Mouse (Mus musculus) kidney, adult 9 months (tissue): Measurements from ENCODE around the gene Orai1.
"Not testable (repeated sequence)": the region's sequence is repeated elsewhere in the genome, so short reads cannot be mapped to it uniquely, and the experiment has no call there.

Experiments
- DNase-seq: peaks from one replicate; pipeline ENCODE4 v3.0.0; 2022

Gene Orai1

DNA sequence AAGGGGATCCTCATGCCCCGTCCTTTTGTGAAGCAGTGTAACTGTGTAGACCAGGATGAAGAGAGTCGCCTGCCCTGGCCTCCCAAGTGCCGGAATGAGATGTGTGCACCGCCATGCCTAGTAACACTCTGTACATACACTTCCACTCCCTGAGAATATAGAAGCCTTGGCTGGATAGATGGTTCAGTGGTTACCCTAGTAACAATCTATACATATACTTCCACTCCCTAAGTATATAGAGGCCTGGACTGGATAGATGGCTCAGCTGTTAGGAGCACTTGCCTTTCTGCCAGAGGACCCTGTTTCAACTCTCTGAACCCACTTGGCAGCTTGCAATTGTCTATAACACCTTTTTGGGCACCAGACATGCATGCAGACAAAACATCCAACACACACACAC, 20.2 kb downstream of the Orai1 start:
- no peak for DNase-seq

DNA sequence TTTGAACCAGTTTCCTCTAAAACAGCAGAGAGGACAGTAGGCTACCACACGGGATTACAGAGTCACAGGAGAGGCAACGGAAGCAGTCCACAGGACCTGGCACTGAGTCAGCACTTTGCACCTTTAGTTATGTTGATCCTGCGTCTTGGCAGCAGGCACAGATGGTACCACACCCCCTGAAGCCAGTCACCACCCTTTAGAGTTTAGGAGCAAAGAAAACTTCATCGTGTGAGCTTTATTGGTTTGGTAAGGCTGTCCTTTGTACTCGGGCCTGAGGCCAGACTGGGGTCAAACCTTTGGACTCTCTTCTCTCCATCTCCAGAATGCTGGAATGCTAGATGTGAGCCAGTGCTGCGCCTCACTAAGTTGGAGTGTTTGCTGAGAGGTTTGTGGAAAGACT, 20.7 kb downstream of the Orai1 start:
- peak; percentile 97 for DNase-seq

DNA sequence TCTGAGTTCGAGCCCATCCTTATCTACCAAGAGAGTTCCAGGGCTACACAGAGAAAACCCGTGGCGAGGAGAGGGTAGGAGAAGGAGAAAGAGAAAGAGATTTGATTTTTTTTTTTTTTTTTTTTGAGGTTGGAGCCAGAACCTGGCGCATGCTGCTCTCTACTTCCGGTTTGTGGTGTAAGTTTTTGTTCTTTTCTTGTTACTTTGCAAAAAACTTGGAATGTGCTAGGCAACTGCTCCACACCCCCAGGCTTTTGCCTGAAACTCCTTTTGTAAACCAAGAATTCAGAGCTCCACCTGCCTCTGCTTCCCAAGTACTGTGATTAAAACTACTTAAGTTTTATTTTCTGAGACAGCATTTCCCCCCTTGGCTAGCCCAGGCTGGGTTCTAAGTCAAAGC, 23.2 kb downstream of the Orai1 start:
- no peak for DNase-seq

DNA sequence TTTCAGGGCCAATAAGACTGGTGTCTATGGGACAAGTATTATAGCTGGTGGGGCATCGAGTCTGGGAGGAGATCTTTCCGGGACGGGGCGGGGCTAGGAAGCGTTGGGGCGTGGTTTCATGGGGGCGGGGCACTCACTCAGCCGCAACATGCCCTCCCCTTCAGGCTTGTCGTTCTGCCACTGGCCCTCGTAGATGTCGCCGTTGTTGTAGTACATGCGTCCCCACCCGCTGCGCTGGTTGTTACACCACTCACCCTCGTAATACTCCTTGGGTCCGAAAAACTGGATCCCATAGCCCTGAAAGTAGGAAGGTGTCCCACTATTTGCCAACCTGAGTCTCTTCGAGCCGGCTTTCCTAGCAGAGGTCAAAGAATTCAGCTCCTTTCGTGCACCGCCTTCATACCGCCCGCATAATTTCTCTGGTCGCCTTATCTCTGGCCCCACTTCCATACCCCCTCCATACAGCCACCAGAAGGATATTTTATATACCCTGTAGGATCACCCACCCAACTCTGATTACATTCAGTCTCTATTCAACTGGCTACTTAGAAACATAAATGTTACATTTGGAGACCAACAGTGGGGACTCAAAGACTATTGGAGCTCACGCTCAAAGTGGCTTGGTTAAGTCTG, 24.4 kb downstream of the Orai1 start:
- peak; percentile 88 for DNase-seq

DNA sequence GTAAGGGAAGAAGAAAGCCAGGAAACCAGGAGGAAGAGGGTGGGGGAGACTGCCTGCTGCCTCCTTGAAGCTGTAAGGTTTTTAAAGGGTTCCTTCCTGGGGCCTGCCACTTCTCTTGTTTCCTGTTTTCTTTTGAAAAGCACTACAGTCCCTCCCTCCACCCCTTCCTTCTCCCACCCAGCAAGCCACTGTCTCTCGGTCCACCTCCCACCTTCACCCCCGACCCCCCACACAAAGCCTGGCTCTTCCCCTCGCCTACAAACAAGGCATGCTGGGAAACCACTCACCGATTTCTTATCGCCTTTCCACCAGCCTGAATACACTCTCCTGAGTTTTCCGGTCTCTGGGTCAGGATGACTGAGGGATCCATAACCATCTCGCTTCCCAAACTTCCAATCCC, 25.9 kb downstream of the Orai1 start:
- no peak for DNase-seq

DNA sequence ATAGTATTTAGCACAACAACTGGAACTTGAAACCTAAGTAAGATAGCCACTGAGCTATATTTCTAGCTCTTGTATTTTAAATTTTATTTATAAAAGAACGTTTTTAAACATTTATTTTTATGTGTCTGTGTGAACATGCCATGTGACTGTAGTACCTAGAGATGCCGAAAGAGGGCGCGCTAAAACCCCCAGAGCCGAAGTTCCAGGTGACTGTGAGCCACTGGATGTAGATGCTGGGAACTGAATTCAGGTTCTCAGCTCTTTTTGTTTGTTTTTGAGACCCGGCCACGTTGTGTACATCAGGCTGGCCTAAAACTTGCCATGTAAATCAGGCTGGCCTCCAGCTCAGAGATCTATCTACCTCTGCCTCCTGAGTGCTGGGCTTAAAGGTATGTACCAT, 29.0 kb downstream of the Orai1 start:
- DNase-seq, result no peak

DNA sequence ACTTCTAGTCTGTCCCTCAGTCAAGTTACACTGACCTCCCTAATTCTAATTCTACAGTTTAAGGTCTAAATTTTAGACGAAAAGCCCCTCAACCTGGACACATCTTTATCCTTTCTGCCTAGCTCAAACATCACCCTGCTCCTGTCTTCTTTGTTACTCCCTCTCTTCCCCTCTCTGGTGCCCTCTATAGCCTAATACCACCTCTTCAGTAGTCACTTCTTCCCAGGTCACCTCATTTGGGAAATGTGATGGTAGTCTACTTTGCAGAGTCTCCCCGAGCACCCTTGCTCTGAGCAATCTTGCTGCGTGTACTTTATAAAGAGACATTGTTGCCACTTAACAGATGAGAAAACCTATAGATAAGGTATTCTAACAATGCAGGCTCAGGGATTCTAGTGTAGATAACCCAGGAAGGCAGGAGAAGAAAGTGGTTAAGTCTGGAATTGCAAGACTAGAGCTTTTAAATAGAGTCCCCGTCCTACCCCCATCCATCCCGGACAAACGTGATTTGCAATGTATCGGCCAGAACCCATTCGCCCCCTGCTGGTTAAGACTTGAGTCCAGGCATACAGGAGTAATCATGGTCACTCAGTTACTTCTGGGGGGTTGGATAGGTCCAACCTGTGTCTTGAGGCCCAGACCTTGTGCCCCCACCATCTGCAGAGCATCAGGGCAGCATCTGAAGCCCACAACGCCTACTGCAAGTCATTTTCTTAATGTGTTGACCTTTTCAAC, 30.9 kb downstream of the Orai1 start:
- peak; percentile 82 for DNase-seq

DNA sequence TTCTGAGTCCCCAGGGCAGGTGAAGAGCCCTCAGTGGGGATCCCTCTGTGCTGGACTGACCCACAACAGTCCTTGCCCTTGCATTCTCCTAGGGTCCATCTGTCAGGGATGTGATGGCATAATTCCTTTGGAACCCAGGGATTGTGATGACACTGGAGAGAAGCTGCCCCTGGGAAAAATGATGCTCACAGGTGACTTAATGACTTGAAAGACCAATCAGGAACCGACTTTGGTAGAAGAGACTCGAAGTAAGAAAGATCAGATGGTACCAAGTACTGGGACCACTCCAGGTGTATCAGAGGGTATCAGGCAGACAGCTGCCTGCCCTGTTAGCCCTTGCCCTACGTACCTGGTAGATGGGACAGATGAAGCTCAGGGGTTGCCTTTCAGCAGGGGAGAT, 32.0 kb downstream of the Orai1 start, which contains the start of gene Morn3:
Gene Morn3, minus strand, starts transcription at position 101 of the 400 bp plus-strand sequence.
- DNase-seq, result no peak

DNA sequence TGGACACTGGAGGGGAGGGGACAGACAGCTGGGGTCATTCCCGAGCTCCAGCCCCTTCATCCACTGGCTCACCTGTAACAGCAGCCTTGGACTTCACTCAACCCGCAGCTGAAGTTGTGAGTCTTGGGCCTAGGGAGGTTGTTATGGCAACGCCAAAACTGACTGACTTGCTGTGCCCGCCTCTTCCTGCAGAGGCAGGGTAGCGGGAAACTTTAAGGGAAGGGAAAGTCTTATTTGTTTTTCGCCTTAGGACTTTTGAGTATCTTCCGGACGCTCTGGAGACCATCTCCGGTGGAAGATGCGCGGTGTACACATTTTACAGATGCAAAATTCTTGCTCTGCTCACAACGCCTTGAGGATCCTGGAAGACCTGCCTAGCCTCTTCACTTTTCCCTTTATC, 34.4 kb downstream of the Orai1 start:
- no peak for DNase-seq

DNA sequence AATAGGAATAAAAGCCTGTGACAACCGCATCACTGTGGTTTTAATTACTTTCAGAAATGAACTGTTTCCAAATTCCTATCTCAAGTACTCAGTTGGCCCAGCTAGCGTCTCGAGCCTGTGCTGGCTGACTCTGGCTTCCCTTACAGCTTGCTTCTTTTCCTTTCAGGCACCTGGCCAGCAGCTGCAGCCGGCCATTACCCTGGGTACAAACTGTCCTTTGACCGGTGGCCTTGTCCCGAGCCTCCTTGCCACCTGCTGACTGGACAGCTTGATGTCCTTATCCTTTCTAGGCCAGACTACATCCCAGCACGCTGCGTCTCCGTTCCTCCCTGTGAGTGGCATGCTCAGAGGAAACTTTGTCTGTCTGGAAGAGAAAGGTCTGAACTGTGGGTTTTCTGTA, 36.0 kb downstream of the Orai1 start:
- peak; percentile 80 for DNase-seq

DNA sequence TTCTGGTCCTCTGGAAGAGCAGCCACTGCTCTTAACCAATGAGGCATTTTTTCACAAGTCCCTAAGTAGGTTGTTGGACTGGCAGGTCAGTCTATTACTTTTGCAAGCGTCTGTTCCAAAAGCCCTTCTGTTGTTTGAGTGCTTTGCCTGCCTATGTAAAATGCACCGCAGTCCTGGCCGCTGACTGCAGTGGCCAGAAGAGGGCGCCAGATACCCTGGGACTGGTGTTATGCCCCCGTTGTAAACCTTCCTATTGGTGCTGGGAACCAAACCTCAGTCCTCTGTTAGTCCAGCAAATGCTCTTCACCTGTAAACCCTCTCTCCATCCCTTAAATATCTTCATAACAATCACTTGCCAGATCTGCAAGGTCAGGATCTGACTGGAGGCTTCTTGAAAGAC, 36.9 kb downstream of the Orai1 start:
- no peak for DNase-seq

DNA sequence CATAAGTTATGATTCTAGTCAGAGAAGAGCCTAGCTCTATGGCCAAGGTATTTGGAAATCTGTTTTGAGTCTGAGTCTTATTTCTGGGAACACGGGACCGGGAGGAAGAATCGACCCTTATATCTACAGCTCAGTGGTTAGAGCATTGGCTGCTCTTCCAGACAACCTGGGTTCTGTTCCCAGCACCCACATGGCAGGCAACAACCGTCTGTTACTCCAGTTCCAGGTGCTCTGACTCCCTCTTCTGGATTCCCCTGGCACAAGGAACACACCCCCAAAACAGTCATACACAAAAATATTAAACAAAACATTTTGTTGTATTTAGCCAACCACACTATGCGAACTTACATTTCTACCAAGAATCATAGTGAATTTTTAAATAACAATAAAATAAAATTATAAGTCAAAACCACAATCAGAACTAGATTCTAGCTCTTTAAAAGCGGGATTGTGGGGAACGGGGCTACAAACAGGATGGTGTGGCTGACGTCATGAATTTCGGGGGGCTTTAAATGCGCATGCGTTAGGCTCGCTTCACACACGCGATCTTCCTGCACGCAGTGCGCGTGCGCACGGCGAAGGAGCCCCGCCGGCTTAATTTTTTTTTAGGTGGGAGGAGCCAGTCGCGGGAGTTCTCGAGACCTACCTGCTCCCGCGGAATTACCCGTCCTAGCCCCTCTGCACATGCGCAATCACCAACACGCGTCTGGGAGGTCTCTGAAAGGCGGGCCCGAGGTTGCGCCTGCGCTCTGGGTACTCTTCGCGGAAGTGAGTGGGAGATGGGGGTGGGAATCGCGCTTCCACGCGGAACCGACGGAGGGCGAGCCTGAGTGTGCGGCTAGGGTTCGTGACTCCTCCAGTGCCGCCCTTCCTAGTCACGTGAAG, 42.7 kb downstream of the Orai1 start:
- peak; percentile 100 for DNase-seq

DNA sequence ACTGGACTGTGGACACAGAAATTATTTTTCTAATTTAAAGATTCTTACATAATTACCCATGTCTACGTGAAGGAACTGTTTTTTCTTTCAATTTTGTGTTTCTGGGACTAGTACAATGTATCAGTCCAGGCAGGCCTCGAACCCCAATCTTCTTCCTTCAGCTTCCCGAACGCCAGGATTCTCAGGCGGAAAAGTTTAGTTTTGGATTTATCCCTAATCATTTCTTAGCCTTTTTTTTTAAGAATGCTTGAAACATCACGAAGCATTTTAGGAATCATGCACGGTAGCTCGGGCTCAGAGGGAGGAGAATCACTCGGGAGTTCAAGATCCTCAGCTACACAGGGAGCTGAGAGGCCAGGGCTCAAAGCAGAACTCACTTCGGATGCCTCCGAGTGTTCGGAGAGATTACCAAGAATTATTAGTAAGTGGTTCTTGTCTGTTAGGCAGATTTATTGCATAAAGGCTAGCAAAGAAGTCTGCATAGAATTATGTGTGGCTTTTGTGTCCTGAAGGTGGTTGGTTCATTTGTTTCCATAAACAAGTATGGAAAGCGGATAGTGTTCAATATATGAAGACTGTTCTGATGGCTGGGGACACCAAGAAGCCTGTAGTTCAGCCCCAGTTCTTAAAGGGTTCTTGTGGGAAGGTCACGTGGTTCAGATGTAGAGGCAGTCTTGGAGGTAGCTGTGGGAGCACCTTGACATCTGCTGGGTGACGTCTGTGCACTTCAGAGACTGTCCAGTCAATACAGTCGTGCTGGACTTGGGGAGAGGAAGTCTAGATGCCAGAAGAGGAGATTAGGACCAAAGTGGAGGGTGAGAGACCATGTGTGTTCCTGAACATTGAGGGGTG, 43.6 kb downstream of the Orai1 start:
- no peak for DNase-seq

DNA sequence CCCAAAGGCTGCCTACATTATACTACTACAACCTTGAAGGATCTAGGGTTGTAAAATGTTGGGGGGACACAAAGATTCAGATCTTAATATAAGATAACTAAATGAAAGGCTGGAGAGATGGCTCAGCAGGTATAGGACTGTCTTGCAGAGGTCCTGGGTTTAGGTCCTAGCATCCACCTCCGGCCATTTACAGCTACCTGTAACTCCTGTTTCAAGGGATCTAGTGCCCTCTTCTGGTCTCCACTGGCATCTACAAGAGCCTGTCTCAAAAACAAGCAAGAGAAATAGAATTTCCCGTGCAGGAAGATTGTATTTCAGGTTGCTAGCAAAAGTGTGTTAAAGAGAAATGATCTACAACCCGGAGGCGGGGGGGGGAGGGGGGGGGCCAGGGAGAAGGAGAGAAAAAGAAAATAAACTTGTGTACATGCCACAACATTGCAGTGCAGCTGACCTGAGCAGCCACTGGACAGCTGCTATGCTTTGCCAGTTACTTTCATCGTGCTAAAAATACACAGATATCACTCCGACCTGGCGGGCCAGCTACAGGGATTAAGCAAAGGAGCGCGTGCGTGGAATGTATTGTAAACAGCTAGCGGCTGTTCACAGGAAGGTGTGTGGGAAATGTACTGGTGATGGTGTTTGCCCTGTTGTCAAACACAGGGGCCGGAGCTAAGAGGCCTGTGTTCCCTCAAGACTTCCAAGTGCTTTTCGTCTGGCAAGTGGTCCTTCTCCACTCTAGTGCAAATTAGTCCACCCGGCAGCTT, 45.1 kb downstream of the Orai1 start:
- DNase-seq, result peak; percentile 87

DNA sequence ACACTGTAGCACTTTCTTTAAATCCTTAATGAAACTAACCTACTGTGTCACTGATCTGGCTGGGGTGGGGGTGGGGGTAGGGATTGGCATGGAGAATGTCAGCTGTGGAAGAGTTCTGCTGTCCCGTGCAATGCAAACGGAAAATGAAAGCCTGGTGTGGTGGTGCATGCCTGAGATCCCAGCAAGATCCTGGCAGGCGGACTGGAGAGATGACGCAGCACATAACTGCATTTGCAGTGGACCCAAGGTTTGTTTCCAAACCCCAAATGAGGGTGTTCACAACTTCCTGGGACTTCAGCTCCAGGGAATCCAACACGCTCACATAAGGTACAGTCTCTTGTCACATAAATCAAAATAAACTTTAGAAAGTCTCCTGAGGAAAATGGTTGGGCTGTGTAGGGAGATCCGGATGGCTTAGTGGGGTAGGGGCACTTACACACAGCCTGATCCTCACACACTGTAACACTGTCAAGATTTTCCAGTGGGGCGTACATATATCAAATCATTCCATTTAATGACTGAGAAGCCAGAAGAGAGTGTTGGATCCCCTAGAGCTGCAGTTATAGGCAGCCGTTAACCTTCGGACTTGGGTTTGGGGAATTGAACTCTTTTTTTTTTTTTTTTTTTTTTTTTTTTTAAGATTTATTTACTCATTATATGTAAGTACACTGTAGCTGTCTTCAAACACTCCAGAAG, 46.0 kb downstream of the Orai1 start:
- peak; percentile 49 for DNase-seq

DNA sequence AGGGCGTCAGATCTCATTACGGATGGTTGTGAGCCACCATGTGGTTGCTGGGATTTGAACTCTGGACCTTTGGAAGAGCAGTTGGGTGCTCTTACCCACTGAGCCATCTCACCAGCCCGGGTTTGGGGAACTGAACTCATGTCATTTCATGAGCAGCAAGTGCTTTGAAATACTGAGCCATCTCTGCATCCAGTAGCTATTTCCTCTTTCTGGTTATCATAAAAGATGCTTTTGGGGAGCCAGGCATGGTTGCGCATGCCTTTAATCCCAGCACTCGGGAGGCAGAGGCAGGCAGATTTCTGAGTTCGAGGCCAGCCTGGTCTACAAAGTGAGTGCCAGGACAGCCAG, 46.5 kb downstream of the Orai1 start:
- DNase-seq, result not testable (repeated sequence)

DNA sequence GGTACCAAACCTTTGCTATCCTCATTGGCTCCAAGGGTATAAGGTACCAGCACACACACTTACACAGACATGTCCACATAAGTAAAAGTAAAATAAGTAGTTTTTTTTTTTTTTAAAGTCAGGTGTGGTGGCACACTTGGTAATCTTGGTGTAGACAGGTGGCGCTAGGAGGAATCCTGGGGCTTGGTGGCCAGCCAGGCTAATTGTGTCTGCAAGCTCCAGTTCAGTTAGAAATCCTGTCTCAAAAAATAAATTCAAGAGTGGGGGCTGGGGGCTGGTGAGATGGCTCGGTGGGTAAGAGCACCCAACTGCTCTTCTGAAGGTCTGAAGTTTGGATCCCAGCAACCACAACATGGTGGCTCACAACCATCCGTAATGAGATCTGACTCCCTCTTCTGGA, 48.3 kb downstream of the Orai1 start:
- DNase-seq, result no peak

DNA sequence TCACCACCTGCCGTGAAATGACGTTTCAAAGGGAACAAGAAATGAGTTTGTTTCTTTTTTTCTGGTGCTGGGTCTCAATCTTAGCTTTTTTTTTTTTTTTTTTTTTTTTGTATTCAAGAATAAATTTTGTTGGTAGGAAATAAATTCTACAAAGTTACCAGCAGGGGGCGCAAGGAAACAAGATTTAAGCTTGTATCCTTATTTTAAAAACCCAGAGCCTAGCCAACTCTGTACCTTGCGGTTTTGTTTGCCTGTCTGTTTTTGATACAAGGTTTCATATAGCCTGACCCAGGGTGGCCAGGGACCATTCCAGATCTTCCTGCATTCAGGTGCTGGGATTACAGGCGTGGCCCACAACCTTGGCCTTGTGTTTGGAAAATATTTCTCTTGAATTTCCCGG, 49.3 kb downstream of the Orai1 start:
- peak; percentile 70 for DNase-seq

DNA sequence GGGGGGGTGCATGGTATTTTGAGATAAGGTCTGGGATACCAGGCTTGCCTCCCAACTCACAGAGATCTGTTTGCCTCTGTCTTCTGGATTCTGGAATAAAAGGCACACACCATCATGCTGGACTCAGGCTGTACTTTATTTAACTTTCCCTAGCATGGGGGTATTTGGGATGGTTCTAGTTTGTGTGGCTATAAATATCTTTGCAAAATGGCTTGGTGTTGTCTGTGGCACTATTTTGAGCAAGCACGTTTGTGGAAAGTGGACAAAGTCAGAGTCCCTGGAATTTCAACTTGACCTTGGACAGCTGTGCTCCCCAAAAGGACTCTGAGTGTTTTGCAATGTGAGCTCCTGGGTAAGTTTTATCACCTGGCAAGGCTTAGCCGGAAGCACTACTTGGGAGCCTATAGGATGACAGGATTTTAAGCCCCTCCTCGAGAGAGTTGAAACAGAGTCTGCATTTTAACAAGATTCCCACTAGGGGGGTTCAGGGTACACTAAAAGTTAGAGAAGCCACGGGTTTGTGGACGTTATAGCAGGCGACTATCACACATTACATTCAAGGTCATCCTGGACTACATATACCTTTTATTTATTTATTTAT, 52.6 kb downstream of the Orai1 start:
- DNase-seq, result peak; percentile 59

DNA sequence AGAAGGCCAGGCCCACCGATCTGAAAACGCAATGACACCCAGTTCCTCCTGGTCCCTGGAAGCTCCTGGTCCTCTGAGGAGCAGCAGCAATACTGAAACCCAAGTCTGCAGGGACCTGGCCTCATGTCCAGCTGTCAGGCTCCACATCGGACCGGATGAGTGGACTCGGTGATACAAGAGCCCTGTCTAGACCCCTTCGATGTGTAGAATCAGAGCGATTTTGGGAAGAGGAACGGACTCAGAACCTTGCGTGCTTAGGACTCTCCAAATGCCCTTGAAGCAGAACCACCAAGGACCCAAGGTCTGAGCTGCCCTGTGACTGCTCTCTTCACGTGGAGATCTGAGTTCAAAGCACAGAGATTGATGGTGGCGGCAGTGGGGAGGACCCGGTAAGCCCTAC, 53.2 kb downstream of the Orai1 start, which contains the start of gene Tmem120b:
Gene Tmem120b, plus strand, starts transcription at position 301 of the 400 bp plus-strand sequence.
- DNase-seq, result no peak

DNA sequence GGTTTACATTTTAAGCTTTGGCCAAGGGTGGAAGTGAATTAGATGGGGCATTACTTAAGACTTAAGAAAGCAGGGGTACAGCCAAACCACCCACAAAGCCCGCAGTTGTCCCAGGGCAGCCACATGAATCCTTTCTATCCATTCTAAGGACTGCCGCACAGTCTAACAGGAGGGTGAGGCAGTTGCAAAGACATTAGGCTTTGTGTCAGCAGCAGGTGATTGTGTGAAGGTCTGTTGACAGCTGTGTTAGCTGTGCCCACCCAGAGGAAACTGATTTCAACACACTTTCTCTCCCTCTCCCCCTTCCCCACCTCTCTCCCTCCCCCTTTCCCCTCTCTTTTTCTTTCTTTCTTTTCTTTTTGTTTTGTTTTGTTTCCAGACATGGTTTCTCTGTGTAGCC, 53.8 kb downstream of the Orai1 start:
- DNase-seq, result no peak
